Mouse (Mus musculus): ENCODE data around the gene Smim27. TPM values are rescaled to one million over a fixed set of nuclear protein-coding genes. Genes with fewer than 3 reads are reported as not detected.

The Smim27 gene
- polyA plus RNA-seq, 1 experiment from 2014 or later: 21.2 TPM

GRCm38 (mm10) chr4:40310796-40311383 is 41.5 kb downstream of the Smim27 start:
- ATAC-seq: no peak
- WGBS: 80% methylated on average over 11 of the region's 11 CpGs
- DNase-seq (ENCODE audit: low spot score): no peak
- Histone ChIP-seq H3K9ac (ENCODE audit: low read length) (no peak overlapping the region), H3K4me3 (ENCODE audit: low read depth, low read length) (no peak overlapping the region), H3K4me2 (ENCODE audit: low read length) (no peak overlapping the region), H3K36me3 (ENCODE audit: control insufficient read depth, insufficient read depth, low read length) (no peaks in the 10 kb centered on the region), H3K27ac (ENCODE audit: low read depth, low read length) (peak overlapping the region; percentile 27; the same call in 1 of the 2 replicates), H3K27me3 (replicated peaks; ENCODE audit: control insufficient read depth, insufficient read depth, low read length) (no peaks in the 10 kb centered on the region), H3K4me1 (ENCODE audit: control insufficient read depth, insufficient read depth, low read length) (no peaks in the 10 kb centered on the region), H3K9me3 (replicated peaks; ENCODE audit: control insufficient read depth, low read length) (no peaks in the 10 kb centered on the region)

DNA sequence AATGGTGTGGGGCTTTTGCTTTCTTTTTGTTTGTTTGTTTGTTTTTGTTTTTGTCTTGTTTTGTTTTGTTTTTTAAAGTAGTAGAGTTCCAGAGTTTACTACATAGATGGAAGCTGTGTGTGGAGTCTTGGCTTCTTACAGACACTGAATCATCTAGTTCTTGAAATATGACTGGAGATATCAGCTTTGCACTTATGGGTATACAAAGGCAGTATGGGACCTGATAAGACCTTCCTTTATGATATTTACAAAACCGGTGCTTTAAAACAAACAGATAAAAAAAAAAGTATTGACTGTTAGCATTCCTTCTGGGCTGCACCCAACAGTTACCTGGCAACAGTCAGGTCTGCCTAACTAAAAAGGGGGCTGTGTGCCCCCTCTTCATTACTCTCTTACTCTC is 42.8 kb downstream of the Smim27 start:
- no peak for ATAC-seq
- H3K36me3 ChIP-seq (ENCODE audit: control insufficient read depth, insufficient read depth, low read length): no peaks in the 10 kb centered on the region
- H3K27ac ChIP-seq (ENCODE audit: low read depth, low read length): no peak overlapping the region
- H3K27me3 ChIP-seq (replicated peaks; ENCODE audit: control insufficient read depth, insufficient read depth, low read length): no peaks in the 10 kb centered on the region
- H3K9me3 ChIP-seq (replicated peaks; ENCODE audit: control insufficient read depth, low read length): no peaks in the 10 kb centered on the region
- H3K4me3 ChIP-seq (ENCODE audit: low read depth, low read length): no peak overlapping the region
- 94% methylated on average over 1 of the region's 1 CpGs for WGBS
- DNase-seq (ENCODE audit: low spot score): no peak
- H3K4me2 ChIP-seq (ENCODE audit: low read length): no peak overlapping the region
- H3K9ac ChIP-seq (ENCODE audit: low read length): no peak overlapping the region
- no peaks in the 10 kb centered on the region for H3K4me1 ChIP-seq (ENCODE audit: control insufficient read depth, insufficient read depth, low read length)

GRCm38 (mm10) chr4:40313026-40313425 is 43.6 kb downstream of the Smim27 start:
- ATAC-seq (no peak), DNase-seq (ENCODE audit: low spot score) (no peak)
- 88% methylated on average over 6 of the region's 6 CpGs for WGBS
- H3K27ac ChIP-seq (ENCODE audit: low read depth, low read length): no peak overlapping the region
- H3K9ac ChIP-seq (ENCODE audit: low read length): no peak overlapping the region
- H3K4me1 ChIP-seq (ENCODE audit: control insufficient read depth, insufficient read depth, low read length): no peaks in the 10 kb centered on the region
- no peaks in the 10 kb centered on the region for H3K27me3 ChIP-seq (replicated peaks; ENCODE audit: control insufficient read depth, insufficient read depth, low read length)
- no peaks in the 10 kb centered on the region for H3K9me3 ChIP-seq (replicated peaks; ENCODE audit: control insufficient read depth, low read length)
- no peak overlapping the region for H3K4me3 ChIP-seq (ENCODE audit: low read depth, low read length)
- no peak overlapping the region for H3K4me2 ChIP-seq (ENCODE audit: low read length)
- H3K36me3 ChIP-seq (ENCODE audit: control insufficient read depth, insufficient read depth, low read length): no peaks in the 10 kb centered on the region

DNA sequence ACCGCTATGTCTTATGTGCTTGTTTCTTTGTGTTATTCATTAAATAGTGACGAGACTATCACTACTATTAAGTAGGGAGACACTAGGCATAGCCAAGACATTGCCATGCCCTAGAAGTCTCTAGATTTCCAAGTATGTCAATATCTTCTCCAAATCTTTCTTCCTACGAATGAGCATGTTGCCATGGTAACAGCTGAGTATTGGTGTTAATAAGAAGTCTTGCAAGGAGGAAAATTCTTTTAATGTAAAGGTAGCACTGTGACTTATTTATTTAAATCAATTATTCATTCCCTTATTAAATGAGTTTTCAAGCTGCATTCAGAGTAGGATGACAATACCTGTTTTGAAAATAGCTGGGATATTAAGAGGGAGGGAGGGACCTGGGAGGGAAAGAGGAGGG is 48.0 kb downstream of the Smim27 start:
- ATAC-seq (no peak), DNase-seq (ENCODE audit: low spot score) (peak; percentile 48)
- 76% methylated on average over 3 of the region's 3 CpGs for WGBS
- no peaks in the 10 kb centered on the region for H3K9me3 ChIP-seq (replicated peaks; ENCODE audit: control insufficient read depth, low read length)
- H3K27ac ChIP-seq (ENCODE audit: low read depth, low read length): no peak overlapping the region
- H3K4me3 ChIP-seq (ENCODE audit: low read depth, low read length): no peak overlapping the region
- H3K27me3 ChIP-seq (replicated peaks; ENCODE audit: control insufficient read depth, insufficient read depth, low read length): no peaks in the 10 kb centered on the region
- no peaks in the 10 kb centered on the region for H3K36me3 ChIP-seq (ENCODE audit: control insufficient read depth, insufficient read depth, low read length)
- H3K9ac ChIP-seq (ENCODE audit: low read length): no peak overlapping the region
- no peak overlapping the region for H3K4me2 ChIP-seq (ENCODE audit: low read length)
- H3K4me1 ChIP-seq (ENCODE audit: control insufficient read depth, insufficient read depth, low read length): no peaks in the 10 kb centered on the region

Other genes with a start within 250 kb of the Smim27 start
- 50.9 and 55.0 TPM in 2 replicates for gene Aco1, start 126.5 kb upstream of the Smim27 start, polyA plus RNA-seq (2014; fragmentation: Nextera tagmentation; extraction: Ambion mirVana)
- 1.9 TPM in 2 replicates for gene Ddx58, start 29.8 kb upstream of the Smim27 start, polyA plus RNA-seq (2014; fragmentation: Nextera tagmentation; extraction: Ambion mirVana)
- 33.4 and 38.7 TPM in 2 replicates for gene Topors, start 271 bp downstream of the Smim27 start, polyA plus RNA-seq (2014; fragmentation: Nextera tagmentation; extraction: Ambion mirVana)
- gene Ndufb6, start 9.8 kb downstream of the Smim27 start, polyA plus RNA-seq (2014; fragmentation: Nextera tagmentation; extraction: Ambion mirVana): 295 and 325 TPM in 2 replicates
- gene Tmem215, start 202.6 kb downstream of the Smim27 start, polyA plus RNA-seq (2014; fragmentation: Nextera tagmentation; extraction: Ambion mirVana): 0.57 and 0.77 TPM in 2 replicates